Mouse (Mus musculus): ENCODE measurements around the gene Tmem116.
"Not testable (repeated sequence)": the region's sequence is repeated elsewhere in the genome, so short reads cannot be mapped to it uniquely, and the experiment has no call there.

Tmem116 gene

DNA sequence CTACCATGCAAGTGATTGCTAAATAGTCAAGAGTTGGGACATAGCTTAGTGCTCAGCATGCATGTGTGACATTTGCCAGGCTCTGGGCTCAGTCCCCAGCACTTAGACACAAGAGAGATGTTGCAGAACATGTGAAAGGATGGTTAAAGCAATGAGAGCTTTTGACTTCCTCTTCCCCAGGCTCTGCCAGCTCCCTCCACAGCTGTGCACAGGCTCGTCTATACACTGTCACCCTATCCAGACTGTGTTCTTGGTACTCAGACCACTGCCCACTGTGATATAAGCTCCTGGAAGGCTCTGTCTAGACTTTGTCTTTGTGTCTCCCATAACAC lies 10.4 kb downstream of the Tmem116 start:
- no peak for DNase-seq (ENCODE audit: extremely low spot score, low read depth, low spot score)

DNA sequence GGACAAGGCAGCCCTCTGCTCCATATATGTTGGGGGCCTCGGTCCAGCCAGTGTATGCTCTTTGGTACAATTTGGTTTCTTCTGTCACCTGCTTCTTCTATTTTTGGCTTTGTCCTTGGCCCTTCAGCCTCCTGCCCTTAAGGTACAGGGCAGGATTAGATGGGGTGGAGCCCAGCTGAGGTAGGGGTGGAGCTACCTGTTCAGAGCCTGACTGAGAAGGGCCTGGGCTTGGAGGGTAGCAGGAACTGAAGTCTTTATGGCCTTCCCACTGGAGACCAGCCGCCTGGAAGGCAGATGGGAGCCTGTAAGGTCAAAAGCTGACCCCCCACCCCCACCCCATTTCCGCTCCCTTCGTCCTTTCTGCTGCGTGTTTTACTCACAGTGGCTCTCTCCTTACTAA lies 11.3 kb downstream of the Tmem116 start:
- DNase-seq (ENCODE audit: extremely low spot score, low read depth, low spot score): no peak

DNA sequence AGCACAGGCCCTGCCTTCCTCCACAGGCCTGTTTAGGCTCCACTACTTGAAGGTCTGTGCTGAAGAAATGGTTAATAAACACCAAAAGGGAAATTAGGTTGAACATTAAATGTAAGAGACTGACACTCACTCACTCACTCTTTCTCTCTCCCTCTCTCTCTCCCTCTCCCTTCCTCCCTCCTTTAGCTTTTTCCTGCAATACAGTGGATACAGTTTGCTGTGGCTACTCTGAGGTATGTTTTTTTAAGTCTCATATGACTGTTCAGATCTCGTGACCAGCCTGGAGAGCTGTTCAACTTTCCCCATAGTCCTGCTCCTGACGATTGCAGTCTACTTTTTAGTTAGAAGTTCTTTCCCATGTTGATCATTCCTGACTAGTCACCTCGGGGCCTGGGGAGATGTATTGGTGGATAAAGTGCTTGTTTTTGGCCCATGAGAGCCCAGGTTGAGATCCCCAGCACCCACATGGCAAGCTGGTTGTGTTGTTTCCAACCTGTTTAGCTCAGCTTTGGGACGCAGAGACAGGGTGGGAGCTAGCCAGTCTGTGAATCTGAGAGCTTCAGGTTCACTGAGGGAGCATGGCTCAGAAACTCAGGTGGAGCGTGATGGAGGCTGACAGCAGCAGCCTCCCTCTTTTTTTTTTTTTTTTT lies 12.0 kb downstream of the Tmem116 start:
- no peak for DNase-seq (ENCODE audit: extremely low spot score, low read depth, low spot score)

DNA sequence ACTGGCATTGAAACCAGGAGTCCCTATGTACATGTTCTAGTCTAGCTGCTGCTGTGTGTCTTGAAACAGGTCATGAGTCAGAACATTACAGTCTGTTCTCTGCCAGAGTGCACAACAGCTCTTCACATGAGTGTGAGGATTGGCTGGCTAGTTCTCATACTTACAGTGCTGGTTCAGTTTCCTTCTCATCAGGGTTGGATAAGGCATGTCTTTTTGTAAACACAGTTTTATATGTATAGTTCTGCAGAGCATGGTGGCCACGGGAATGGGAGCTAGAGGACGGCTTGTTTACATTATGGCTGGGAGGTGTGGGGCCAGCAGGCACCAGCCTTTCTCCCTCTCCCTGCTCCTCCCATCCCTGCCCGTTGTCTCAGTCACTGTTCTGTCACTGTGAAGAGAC lies 17.9 kb downstream of the Tmem116 start:
- no peak for DNase-seq (ENCODE audit: extremely low spot score, low read depth, low spot score)

DNA sequence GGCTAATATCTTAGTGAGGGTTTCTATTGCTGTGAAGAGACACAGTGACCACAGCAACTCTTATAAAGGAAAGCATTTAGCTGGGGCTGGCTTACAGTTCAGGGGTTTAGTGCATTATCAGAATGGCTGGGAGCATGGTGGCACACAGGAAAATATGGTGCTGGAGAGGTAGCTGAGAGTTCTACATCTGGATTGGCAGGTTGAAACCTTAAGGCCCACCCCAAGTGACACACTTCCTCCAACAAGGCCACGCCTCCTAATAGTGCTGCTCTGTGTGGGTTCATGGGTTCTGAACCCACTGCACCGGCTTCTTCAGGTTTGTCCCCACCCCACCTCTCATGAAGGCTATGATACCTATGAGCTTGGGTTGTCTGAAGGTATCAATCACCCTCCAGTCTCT lies 20.7 kb downstream of the Tmem116 start:
- DNase-seq (ENCODE audit: extremely low spot score, low read depth, low spot score): no peak

DNA sequence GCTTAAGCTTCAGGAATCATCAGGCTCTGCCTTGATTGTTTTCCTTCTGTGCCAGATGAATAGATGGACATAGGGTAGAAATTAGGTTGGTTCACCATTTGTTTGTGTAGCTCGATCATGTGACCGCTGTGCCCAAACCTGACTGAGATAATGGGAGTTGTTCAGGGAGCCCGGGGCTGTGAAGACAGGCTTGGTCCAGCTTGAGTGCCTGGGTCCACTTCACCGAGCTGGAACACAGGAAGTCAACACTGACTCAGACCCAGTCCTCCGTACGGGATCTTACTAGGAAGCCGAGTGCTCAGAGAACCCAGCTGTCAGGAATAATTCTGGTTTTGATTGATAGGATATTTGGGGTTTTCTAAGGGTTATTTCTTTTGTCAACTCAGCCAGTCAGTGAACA lies 22.9 kb downstream of the Tmem116 start:
- DNase-seq (ENCODE audit: extremely low spot score, low read depth, low spot score): no peak

DNA sequence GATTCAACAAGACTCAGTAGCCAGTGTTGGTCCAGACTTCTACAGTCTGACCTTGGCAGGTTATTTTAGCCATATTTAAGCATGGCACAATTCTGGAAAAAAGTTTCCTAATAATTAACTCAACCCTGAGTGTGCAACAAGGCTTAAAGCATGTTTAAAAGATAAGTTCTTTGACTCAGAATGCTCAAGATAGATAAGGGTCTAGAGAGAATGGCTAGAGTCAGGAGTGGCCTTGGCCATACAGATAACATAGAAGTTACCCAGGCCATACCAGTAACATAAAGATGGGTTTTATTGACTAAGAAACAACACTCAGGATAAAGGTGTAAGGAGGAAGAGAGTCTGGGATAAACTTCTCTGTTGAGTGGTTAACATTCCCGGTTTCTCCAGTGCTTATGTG lies 24.3 kb downstream of the Tmem116 start:
- no peak for DNase-seq (ENCODE audit: extremely low spot score, low read depth, low spot score)

DNA sequence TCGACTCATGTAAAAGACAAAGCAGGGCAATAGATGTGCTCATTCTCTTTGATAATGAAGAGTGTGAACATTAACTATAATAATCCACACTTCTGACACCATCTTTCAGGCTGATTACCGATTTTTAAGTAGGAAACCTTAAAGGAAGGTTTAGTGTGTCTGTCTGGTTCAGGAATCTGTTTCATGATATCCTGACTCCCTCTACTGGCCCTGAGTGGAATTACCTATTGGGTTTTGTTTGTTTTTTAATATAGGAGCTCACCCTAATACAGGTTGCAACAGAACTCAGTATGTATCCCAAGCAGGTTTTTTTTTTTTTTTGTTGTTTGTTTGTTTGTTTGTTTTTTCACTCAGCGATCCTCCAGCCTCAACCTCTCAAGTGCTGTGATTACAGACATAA lies 26.0 kb downstream of the Tmem116 start:
- DNase-seq (ENCODE audit: extremely low spot score, low read depth, low spot score): no peak

DNA sequence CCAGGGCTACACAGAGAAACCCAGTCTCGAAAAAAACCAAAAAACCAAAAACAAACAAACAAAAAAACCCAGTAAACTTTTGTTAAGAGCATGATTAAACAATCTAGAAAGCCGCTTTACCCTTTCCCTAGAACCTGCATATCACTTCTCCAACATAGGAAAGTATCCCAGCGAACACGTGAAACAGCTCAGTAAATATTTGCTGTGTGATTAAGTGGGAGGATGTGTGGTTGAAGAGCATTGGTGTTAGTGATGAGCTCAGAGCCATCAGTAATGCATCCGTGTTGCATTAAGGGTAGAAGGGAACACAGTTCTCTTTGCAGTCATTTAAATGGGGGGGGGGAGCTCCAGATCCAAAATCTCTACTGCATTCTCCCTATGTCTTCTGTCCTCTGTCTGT lies 33.1 kb downstream of the Tmem116 start:
- no peak for DNase-seq (ENCODE audit: extremely low spot score, low read depth, low spot score)

DNA sequence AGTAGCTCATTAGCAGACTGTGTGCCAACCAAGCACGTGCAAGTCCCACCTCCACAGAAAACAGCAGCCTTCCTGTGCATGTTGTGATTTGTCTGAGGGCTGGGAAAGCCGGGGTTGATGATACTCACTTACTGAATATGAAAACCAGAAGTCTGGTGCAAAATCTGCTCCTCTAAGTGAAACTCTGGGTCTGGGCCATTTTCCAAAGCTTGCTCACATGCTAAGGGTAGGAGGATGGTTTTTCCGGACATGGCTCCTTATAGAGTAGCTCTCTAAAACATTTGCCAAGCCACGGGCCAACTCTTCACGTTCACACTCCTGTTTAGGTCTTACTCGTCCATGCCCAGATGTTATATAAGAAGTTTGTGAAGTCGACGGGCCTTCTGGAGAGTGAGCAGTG lies 41.6 kb downstream of the Tmem116 start:
- no peak for DNase-seq (ENCODE audit: extremely low spot score, low read depth, low spot score)

DNA sequence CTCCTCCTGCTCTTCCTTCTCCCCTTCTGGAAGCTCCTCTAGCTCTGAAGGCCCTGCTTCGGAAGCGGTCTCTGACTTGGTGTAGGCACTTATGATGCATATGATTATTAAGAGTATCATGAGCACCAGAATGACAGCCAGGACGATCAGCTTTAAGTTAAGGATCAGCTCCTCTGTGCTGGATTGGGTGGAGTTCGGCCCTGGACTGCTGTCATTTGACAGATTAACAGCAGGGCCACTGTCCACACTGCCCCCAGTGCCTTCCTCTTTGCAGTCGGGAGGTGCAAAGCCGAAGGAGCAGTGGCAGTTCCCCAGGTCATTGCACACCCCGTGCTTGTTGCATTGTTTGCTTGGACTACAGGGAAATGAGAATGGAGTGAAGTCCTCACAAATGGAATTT lies 49.0 kb downstream of the Tmem116 start:
- DNase-seq (ENCODE audit: extremely low spot score, low read depth, low spot score): no peak

DNA sequence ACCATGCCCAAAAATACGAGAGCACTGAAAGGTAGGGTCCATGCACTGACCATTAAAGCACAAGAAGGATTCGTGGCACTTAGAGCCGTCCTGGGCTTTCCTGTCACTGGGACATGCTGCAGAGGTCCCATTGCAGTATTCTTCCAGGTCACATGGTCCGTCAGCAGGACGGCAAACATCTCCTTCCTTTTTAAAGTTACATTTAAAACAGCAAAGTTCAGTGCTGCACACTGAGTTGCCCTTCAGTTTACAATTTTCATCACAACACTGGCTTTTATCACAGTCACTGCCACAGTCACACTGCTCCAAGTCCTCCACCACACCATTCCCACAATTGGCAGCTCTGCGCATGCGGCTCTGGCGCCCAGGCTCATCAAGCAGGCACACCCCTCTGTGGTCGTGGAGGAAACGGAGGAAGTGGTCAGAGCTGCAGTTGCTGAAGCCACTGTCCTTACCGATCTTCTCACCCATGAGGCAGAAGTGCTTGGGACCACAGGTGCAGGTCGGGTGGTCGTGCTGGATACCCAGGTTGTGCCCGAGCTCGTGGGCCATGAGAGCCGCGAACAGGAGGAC lies 49.8 kb downstream of the Tmem116 start:
- DNase-seq (ENCODE audit: extremely low spot score, low read depth, low spot score): not testable (repeated sequence)

DNA sequence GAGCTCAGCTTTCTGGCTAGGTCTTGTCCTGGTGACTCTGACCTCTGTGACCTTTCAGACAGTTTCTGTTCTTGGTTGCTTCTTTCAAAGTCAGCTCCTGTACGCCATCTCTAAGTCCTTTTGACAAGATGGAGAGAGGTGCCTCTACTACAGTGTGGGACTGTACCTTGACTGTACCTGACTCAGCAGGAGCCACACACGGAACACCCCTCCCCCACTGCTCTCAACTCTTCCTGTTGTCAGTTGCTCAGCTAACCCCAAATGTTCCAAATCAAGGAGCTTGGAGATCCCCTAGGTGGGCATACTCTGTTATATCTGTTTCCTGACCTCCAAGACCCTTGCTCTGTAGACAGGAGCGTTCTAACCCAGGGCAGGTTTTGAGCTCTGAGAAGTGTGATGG lies 51.5 kb downstream of the Tmem116 start, which contains the start of gene Adam1b:
Gene Adam1b (minus strand): TSS at position 205 of the 400 bp plus-strand sequence.
- DNase-seq (ENCODE audit: extremely low spot score, low read depth, low spot score): no peak

DNA sequence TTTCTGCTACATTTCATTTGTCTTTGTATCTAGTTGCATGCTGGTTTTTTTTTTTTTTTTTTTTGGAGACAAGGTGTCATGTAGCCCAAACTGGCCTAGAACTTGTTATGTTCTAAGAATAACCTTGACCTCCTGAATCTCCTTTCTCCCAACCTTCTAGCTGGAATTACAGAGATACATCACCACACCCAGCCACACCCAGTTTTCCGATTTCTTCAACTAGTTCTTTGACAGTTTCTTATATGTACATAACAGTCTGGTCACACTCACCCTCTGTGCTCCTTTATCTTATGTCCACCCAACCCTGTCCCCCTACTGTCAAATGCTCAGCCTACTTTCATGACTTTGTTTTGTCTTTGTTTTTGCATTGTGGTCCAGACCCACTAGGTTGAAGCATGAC lies 55.2 kb downstream of the Tmem116 start:
- no peak for DNase-seq (ENCODE audit: extremely low spot score, low read depth, low spot score)

DNA sequence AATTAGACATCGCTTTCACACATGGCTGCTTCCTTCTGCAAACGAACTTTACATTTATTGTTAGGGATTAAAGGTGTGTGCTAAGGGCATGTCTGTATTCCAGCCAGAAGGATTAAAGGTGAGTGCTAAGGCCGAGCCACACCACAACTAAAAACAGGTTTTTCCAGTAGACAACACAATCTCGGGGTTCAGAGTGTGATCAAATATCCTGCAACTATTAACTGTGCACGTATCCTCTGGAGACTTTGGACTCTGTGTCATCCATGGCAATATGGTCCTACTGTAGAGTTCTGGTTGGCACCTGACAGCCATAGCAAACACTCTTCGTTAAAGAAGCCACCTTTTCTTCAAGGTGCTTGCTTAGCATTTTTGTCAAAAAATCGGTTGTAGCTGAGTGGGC lies 58.3 kb downstream of the Tmem116 start:
- DNase-seq (ENCODE audit: extremely low spot score, low read depth, low spot score): no peak

DNA sequence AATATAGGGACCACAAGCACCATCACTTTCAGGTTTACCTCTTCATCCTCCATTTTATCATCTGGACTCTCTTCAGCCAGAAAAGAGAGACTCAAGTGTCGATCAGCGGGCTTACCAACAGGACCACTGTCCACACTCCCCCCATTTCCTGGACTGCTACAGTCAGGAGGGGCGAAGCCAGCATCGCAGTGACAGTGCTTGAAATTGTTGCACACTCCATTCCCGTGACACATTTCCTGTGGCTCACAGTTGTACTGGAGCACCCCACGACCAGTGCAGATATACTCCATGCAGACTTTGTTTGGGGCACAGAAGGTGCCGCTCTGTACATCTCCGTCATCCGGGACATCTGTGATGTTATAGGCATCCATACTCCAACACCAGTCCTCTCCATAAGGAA lies 67.3 kb downstream of the Tmem116 start:
- DNase-seq (ENCODE audit: extremely low spot score, low read depth, low spot score): no peak

DNA sequence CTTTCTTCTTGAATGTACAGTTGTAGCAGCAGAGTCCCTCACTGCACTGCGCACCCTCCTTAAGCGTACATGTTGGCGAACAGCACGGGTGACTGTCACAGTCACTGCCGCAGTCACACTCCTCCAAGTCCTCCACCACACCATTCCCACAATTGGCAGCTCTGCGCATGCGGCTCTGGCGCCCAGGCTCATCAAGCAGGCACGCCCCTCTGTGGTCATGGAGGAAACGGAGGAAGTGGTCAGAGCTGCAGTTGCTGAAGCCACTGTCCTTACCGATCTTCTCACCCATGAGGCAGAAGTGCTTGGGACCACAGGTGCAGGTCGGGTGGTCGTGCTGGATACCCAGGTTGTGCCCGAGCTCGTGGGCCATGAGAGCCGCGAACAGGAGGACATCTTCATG lies 68.1 kb downstream of the Tmem116 start:
- DNase-seq (ENCODE audit: extremely low spot score, low read depth, low spot score): not testable (repeated sequence)

DNA sequence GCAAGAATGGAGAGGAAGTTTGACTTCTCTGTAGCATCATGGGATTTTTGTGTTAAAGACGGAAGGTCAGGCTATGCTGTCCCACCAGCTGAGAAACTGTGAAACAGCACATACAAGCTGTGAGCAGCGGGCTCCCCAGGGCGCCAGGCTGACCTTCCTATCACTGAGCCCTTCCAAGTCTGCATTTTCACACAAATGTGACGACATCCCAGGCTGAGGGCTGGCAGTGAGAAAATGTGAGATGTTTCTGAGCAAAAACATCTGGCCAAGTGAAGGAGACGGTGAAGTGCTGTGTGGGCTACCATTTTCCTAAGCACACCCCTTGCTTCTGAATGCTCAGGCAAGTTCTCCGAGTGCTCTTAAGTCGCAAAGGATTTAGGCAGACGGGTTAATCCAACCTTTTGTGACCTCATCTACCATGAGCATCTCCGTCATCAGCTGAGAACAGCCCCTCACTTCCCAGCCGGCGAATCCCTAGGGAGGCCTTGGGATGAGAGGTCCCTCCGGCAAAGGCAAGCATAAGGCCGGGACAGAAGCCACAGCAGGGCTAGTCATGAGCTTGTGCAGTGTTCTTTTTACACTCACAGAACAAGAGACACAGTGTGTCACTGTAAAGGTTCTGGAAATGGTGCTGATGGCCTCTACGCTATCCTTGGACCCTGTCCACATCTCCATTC lies 74.2 kb downstream of the Tmem116 start:
- no peak for DNase-seq (ENCODE audit: extremely low spot score, low read depth, low spot score)

DNA sequence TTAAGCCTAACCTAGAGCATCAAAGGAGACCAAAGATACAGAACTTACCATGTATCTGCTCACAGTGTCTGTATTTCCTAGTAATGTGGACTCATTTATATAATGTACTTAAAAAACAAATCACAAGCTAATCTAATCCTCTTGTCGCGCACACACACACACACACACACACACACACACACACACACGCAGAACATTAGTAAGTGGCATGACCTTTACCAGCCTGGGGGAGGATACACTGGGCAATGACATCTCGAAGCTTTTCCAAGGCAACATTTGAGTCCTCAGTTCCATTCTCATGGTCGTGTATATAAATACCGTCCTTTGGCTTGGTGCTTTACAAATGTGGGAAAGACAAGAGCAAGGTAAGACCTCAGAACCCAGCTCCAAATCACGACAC lies 74.8 kb downstream of the Tmem116 start:
- no peak for DNase-seq (ENCODE audit: extremely low spot score, low read depth, low spot score)

DNA sequence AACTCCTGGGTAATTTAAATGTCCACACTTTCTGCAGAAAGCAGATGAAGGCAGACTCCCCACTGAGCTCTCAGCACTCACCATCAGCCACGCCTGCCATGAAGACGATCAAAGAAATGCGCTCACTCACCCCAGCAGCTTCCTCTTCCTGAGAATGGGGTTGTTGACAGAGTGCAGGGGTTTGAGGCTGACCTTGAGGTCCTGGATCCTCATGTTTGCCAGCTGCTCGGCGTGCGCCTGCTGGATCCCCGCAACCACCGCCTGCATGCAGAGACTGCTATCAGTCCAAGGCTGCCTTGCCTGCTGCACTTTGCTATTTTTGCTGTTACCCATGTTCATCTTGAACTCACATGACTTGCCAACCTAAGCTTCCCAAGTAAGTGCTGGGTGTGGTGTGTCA lies 75.3 kb downstream of the Tmem116 start:
- no peak for DNase-seq (ENCODE audit: extremely low spot score, low read depth, low spot score)

DNA sequence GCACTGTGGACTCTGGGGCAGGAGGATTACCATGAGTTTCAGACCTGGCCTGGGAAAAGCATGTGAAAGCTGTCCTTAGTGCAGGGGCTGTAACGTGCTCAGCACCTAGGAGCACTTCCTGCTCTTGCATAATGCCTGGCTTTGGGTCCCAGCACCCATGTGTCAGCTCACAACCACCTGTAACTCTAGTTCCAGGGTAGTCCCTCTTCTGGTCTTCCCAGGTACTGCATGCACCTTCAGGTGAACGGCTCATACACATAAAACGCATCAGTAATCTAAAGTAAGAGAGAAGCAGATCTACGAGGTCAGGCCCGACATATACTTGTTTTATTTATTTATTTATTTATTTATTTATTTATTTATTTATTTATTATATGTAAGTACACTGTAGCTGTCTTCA lies 82.8 kb downstream of the Tmem116 start:
- DNase-seq (ENCODE audit: extremely low spot score, low read depth, low spot score): no peak

DNA sequence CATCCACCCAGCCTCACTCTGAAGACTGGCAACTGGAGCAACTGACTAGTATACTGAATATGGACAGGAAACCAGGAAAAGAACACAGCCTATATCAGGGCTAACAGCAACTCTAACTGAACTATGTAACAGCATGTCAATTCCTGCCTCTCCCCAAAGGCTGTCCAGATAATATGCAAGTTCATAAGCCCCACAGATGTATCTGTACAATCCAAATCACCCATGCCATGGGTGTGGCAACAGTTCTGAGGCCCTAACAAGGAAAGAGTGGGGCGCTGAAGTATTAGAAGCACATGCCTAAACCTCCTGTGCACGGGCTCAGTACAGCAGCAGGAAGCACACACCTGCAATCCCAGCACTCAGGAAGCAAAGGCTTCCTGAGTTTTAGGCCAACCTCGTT lies 83.4 kb downstream of the Tmem116 start:
- DNase-seq (ENCODE audit: extremely low spot score, low read depth, low spot score): no peak

Data from hindlimb bud, embryonic 11.5 days (tissue).